Comparison of ENCODE assay signal across 17 mouse cellular contexts in genomic region chr5:52230466-52230865, GRCm38 (mm10).
"Had no signal": no experiment of that assay in that cellular context is flagged by ENCODE, and none has a peak within 500 bp of the region (broad histone marks: within the 10 kb centered on the region; RNA-seq: fewer than 3 reads in every experiment).

No protein-coding gene starts in this region.

- ATAC-seq: midbrain, embryonic 16.5 days had no signal

- H3K4me1 ChIP-seq: midbrain, embryonic 12.5 days; neural tube, embryonic 13.5 days; neural tube, embryonic 15.5 days had no signal

- DNase-seq: lung, adult 18-20 months; lung, embryonic 14.5 days; lung, postnatal 10 days; lung, postnatal 4 days; midbrain, embryonic 14.5 days; retina, postnatal 1 day; right cerebral cortex, adult 18-20 months; right cerebral cortex, postnatal 14 days; thymus, adult 2 months; thymus, postnatal 25 days had no signal

- H3K9me3 ChIP-seq: midbrain, embryonic 12.5 days; neural tube, embryonic 13.5 days; neural tube, embryonic 15.5 days; stomach, embryonic 15.5 days had no signal

- H3K27me3 ChIP-seq: midbrain, embryonic 12.5 days; neural tube, embryonic 13.5 days; neural tube, embryonic 15.5 days; stomach, embryonic 15.5 days had no signal

- H3K36me3 ChIP-seq: midbrain, embryonic 10.5 days; midbrain, embryonic 12.5 days; neural tube, embryonic 13.5 days; neural tube, embryonic 15.5 days; stomach, embryonic 15.5 days had no signal

- H3K4me3 ChIP-seq: midbrain, embryonic 10.5 days; midbrain, embryonic 12.5 days; myocyte; neural tube, embryonic 13.5 days; neural tube, embryonic 15.5 days; stomach, embryonic 15.5 days had no signal
